Mouse (Mus musculus) fibroblast of lung, adult 2 months (primary cell): ENCODE data around the gene Pmch.

Experiments
- DNase-seq: peaks from one replicate; pipeline ENCODE4 v3.0.0-alpha.2; 2011; ENCODE audit warnings: low read depth

The Pmch gene

DNA sequence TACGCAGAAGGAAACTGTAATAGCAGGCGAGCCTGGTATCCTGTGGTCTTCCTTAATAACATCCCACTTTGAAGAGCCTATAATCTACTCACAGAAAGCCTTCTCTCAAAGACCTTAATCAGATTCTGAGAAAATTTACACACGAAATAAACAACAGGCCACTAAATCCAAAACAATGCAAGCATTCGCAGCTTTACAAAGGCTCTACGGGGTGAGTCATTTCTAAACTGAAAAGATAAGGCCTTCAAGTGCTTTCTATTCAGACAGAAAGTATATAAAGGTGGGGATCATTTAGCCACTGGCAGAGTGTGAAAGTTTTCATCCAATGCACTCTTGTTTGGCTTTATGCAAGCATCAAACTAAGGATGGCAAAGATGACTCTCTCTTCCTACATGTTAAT is at the start of gene Pmch:
Gene Pmch (plus strand): TSS at position 301 of the 400 bp plus-strand sequence.
- DNase-seq: no peak

DNA sequence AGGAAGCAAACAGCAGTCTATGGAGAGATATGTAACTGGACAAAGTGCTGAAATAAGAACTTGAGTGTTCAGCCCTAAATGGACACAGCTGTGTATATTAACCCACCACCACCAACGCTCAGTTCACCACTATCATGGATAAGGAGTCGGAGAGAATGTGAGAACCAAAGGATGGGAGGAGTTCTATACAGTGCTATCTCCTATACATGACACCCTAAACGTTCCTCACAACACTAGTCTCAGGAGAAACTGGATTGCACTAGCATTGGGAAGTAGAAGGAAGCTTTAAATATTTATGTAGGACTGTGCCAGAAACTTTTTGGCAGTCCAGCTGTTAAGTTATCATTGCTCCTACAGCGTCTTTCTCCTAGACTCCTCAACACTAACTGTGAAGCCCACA is 46.6 kb upstream of the Pmch start:
- DNase-seq: no peak

DNA sequence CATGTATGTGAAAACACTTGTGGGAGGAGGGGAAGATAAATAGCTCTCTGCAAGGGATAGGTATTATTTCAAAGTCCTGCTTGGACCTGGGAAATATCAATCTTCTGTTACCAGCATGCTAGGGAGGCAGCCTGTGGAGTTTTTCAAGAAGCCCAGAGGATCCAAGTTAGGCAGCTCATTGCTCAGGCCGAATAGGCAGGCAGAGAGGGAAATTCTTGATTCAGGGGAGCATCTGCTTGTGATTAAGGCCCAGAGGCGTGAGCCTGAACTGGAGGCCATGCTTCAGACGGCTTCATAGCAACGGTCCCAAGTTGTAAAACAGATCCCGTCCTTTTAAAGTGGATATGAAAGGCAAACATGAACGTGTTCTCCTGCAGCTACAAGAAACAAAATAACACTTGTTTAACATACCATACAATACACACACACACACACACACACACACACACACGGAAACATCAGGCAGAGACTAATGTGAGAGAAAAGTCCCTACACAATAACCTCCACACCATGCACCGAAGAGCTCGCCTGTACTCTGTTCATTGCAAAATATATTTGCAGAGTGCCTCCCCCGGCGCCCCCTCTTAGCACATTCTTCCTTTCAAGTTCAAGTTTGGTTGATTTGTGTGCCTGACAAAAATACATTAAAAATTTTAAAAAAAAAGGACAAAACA is 44.6 kb upstream of the Pmch start:
- no peak for DNase-seq

DNA sequence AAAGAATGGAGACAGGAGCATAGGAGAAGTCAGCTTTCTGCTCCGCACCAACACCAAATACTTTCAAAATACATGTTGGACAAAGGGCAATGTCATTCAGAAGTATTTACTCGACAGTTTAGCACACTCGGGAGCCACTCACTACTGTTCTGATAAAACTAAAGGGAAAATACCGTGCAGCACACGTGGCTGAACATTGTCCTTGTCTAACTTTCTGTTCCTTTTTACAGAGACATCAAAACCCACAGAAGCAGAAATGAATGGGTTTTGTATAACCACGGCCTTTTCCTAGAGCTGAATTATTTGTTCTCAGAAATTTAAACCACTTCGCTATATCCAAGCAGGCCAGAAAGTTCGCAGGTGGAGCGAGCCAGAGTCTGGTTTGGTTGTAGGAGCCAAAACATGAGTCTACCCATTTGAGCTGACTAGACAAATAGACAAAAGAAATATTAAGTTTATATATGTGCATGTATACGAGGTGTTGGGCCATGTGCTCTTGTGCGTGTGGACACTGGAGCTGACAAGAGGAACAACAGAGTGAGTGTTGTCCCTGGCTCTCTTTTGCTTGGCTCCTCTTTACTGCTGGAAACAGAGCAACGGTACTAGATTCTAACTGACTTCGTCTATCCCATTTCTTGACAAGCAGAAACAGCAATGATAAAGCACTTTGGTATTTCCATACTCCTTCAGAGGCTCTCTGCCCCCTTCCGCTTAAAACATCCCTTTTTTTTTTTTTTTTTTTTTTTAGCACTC is 36.5 kb upstream of the Pmch start:
- no peak for DNase-seq

DNA sequence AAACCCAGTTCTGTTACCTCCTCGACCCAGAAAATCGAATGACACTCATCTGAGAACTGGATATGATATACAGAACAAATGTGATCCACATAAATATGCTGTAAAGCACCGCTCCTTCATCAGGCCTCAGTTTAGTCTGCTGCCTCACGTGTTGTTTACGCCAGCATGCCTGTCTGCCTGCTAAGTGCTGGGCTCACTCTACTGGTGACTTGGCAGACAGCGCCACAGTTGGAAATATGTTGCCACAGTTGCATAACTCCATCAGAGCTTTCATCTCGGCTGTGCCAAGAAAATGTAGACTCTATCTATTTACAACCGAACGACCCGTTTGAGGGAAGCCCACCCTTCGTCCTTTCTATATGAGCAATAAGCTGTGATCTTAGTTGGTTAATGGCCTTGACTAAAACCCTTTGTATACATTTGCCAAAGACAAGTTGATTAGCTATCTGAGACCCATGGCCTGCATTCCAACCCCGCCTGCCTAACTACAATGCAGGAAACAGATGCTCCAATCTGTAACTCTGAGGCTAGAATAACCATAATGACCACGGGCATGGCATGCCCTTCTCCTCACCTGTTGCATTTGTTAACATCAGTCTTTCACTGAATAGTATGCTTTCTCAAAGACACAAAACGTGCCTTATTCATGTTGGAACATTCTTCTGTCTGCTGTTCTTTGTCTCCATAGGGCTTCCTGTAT is 33.8 kb upstream of the Pmch start:
- DNase-seq: peak; percentile 73

DNA sequence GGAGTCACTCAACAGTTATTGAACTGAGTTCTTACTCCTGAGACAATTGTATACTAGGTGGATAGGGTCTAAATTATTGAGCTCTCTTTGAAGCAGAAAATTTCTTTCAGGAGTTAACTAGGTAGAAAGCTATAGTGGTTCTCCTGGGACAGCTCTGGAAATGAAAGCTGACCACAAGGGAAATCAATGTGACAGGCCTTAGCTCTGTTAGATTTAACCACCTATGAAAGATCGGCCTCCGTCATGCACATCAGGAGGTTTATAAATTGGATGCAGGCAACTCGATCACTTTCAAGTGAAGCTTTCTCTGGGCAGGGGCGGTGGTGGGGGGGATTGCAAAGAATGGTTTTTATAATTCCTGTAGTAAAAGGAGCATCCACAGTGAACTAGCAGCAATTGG is 27.4 kb upstream of the Pmch start:
- DNase-seq: no peak

DNA sequence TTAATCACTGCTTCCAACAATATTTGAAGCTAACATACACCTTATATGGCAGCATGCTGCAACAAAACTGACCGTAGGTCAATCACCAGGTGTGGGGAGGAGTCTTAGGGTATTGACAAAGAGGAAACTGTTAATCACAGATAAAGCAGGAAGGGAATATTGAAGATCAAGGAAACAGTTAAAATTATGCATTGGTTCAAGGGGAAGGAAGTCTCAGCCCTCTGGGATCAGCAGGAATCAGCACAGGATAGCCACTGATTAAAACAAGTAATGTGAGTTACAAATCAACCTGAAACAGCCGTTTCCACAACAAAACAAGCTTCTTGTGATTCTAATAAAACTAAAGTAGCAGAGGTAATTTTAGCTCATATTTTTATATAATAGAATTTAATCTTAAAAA is 26.0 kb upstream of the Pmch start:
- no peak for DNase-seq

DNA sequence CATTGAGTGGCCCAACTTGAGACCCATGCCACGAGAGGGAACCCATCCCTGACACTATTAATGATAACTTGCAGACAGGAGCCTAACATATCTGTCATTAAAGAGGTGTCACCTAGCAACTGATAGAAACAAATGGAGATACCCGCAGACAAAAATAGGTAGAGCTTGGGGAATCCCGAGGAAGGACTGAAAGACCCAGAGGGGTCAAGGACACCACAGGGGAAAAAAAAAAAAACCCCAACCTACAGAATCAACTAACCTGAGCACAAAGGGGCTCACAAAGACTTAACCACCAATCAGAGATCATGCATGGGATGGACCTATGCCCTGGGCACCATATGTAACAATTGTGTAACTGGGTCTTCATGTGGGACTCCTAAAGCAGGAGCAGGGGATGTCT is 23.5 kb upstream of the Pmch start:
- no peak for DNase-seq

DNA sequence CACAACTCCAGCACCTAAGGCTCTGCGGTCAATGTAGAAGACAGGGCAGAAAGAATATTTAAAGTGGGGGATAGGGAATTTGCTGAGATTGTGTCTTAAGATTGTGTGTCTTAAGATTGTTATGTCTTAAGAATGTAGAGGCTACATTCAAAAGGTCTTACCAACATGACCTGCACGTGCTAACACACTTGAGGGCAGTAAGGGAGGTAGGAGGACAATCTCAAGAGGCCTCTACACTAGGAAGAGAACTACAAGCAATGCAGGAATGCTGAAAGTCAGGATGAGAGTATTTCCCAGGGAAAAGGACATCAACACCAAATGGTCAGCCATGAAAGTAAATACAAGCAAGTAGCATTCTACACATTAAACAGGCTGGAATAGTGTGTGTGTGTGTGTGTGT is 15.3 kb downstream of the Pmch start:
- no peak for DNase-seq

DNA sequence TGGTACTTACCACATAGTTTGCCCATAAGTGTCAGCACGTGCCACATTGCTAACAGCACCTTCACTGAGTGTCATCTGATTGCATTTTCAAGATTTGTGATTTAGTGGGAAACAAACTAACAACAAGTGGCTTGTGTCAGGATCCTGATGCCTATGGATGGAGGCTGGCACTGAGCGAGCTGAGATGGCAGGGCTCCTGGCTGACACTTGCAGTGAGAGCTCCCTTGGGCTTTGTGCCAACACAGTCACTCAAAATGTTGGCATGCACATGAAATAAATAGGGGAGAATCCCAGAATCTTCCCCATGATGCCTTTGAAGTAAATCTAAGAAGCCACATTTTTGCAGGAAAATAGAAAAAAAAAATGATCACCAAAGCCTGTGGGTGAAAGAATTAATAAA is 22.4 kb downstream of the Pmch start:
- no peak for DNase-seq

DNA sequence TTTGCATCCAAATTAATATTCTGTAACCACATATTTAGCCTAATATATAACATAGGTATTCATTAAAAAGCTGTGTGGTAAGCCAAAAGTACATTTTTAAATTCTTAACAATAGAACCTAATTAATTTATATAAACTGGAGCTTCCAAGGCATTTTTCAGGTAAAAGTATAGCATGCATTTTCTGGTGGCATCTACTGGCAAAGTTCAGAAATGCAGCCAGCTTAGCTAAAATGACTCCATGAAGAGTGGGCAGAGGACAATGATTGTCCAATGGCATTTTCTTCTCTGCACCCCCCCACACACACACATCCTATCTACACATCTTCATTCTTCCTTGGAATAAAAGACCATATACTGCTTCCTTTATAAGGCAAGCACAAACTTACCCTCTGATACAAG is 28.8 kb downstream of the Pmch start:
- no peak for DNase-seq

DNA sequence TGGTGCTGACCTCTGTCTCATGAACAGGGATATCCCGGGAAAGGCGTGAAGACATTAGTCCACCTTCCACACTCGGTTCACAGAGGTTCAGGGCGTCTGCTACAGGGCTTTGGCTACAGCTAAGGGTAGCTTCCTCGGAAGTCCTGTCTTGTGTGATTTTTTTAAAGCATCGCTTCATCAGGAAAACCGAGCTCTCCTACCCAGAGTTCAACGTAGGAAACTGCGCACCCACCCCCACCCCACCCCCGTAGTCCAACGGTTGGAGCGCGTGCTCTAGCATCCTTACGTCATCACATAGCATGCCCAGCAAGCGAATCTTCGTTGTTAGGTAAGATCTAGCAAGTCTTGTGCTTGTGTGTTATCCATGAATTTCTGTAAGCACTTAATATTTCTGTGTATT is 44.8 kb downstream of the Pmch start:
- no peak for DNase-seq
